Mouse (Mus musculus) embryonic fibroblast, embryonic 13.5 days (primary cell): ENCODE data around the gene Tm9sf4. TPM values are rescaled to one million over a fixed set of nuclear protein-coding genes. Genes with fewer than 3 reads are reported as not detected.

Experiments used
- H3K27ac ChIP-seq: 2 replicates; pipeline ENCODE4 v1.5.1; 2012; ENCODE audit warnings: low read length, control low read depth, inconsistent platforms; ENCODE audit not compliant: insufficient read depth
- H3K4me1 ChIP-seq: 2 replicates; pipeline ENCODE4 v1.6.1; 2011; ENCODE audit warnings: low read length; ENCODE audit not compliant: control insufficient read depth, insufficient read depth
- H3K4me3 ChIP-seq: 2 replicates; pipeline ENCODE4 v1.5.1; 2011; ENCODE audit warnings: mild to moderate bottlenecking, control low read depth, low read length; ENCODE audit not compliant: insufficient read depth
- CTCF ChIP-seq: IDR thresholded peaks from 2 replicates; pipeline ENCODE4 v1.5.1; 2011; ENCODE audit warnings: mild to moderate bottlenecking, control low read depth, low read length, moderate library complexity, borderline replicate concordance; ENCODE audit not compliant: insufficient read depth
- POLR2A ChIP-seq: IDR thresholded peaks from 2 replicates; pipeline ENCODE4 v1.6.1; 2011; ENCODE audit warnings: low read depth, mild to moderate bottlenecking, control low read depth, low read length, moderate library complexity
- polyA plus RNA-seq: library from polyadenylated mRNA; stranded (reverse); fragments of >200 nt; gene quantifications from 2 replicates; pipeline ENCODE4 v1.2.4, GENCODE M21; 2011; ENCODE audit warnings: low read depth; ENCODE audit not compliant: missing spikeins, insufficient read length

The Tm9sf4 gene
- polyA plus RNA-seq, 1 experiment = 114 TPM

- H3K4me1 ChIP-seq = no peaks in the 10 kb centered on the region
- no peak overlapping the region for H3K27ac ChIP-seq
- no peak overlapping the region for H3K4me3 ChIP-seq
- no peak for TF ChIP-seq CTCF
- no peak for TF ChIP-seq POLR2A
Observed at GRCm38 (mm10) chr2:153202766-153203165, 41.7 kb downstream of the Tm9sf4 start.

GRCm38 (mm10) chr2:153208149-153208548 is 47.0 kb downstream of the Tm9sf4 start:
- Histone ChIP-seq H3K4me3 (no peak overlapping the region), H3K4me1 (no peaks in the 10 kb centered on the region), H3K27ac (no peak overlapping the region)
- no peak for TF ChIP-seq CTCF
- TF ChIP-seq POLR2A = no peak

GRCm38 (mm10) chr2:153209286-153209685 is 48.2 kb downstream of the Tm9sf4 start:
- Histone ChIP-seq H3K27ac (no peak overlapping the region), H3K4me1 (no peaks in the 10 kb centered on the region), H3K4me3 (no peak overlapping the region)
- TF ChIP-seq CTCF = no peak
- TF ChIP-seq POLR2A = no peak

- TF ChIP-seq CTCF (no peak), POLR2A (no peak)
- H3K4me1 ChIP-seq = peaks cover 2% of the 10 kb centered on the region; the same call in 1 of the 2 replicates
- no peak overlapping the region for H3K27ac ChIP-seq
- no peak overlapping the region for H3K4me3 ChIP-seq
Observed at GRCm38 (mm10) chr2:153211451-153211850, 50.3 kb downstream of the Tm9sf4 start.

GRCm38 (mm10) chr2:153213351-153213750 is 52.2 kb downstream of the Tm9sf4 start:
- no peak for TF ChIP-seq CTCF
- no peak for TF ChIP-seq POLR2A
- H3K4me3 ChIP-seq = no peak overlapping the region
- peaks cover 2% of the 10 kb centered on the region; the same call in 1 of the 2 replicates for H3K4me1 ChIP-seq
- H3K27ac ChIP-seq = no peak overlapping the region

- TF ChIP-seq CTCF = no peak
- TF ChIP-seq POLR2A = no peak
- Histone ChIP-seq H3K4me3 (no peak overlapping the region), H3K4me1 (peaks cover 2% of the 10 kb centered on the region; the same call in 1 of the 2 replicates), H3K27ac (no peak overlapping the region)
Observed at GRCm38 (mm10) chr2:153214771-153215259, 53.7 kb downstream of the Tm9sf4 start.

GRCm38 (mm10) chr2:153215421-153215820 is 54.3 kb downstream of the Tm9sf4 start:
- Histone ChIP-seq H3K27ac (no peak overlapping the region), H3K4me3 (no peak overlapping the region), H3K4me1 (peaks cover 2% of the 10 kb centered on the region; the same call in 1 of the 2 replicates)
- TF ChIP-seq CTCF (no peak), POLR2A (no peak)

- Histone ChIP-seq H3K4me3 (no peak overlapping the region), H3K27ac (no peak overlapping the region), H3K4me1 (peaks cover 2% of the 10 kb centered on the region; the same call in 1 of the 2 replicates)
- no peak for TF ChIP-seq CTCF
- TF ChIP-seq POLR2A = no peak
Observed at GRCm38 (mm10) chr2:153217826-153218340, 56.8 kb downstream of the Tm9sf4 start.

GRCm38 (mm10) chr2:153218516-153218915 is 57.4 kb downstream of the Tm9sf4 start:
- Histone ChIP-seq H3K27ac (no peak overlapping the region), H3K4me1 (peaks cover 2% of the 10 kb centered on the region; the same call in 1 of the 2 replicates), H3K4me3 (no peak overlapping the region)
- no peak for TF ChIP-seq POLR2A
- TF ChIP-seq CTCF = no peak

GRCm38 (mm10) chr2:153221620-153222019 is 60.5 kb downstream of the Tm9sf4 start:
- no peak for TF ChIP-seq POLR2A
- no peak for TF ChIP-seq CTCF
- H3K4me1 ChIP-seq = no peaks in the 10 kb centered on the region

GRCm38 (mm10) chr2:153222130-153222529 is 61.0 kb downstream of the Tm9sf4 start:
- Histone ChIP-seq H3K27ac (no peak overlapping the region), H3K4me3 (no peak overlapping the region), H3K4me1 (no peaks in the 10 kb centered on the region)
- no peak for TF ChIP-seq POLR2A
- TF ChIP-seq CTCF = no peak

More at GRCm38 (mm10) chr2:153221620-153222019, 60.5 kb downstream of the Tm9sf4 start:
- Histone ChIP-seq H3K4me3 (no peak overlapping the region), H3K27ac (no peak overlapping the region)
